Mouse (Mus musculus) urinary bladder, postnatal 14 days (tissue): ENCODE data around the gene Prnp.

Source experiments
- DNase-seq: peaks from one replicate; pipeline ENCODE4 v3.0.0; 2021; ENCODE audit warnings: low spot score

Prnp gene

GRCm38 (mm10) chr2:131949767-131950597, 40.3 kb downstream of the Prnp start:
- peak; percentile 61 for DNase-seq

GRCm38 (mm10) chr2:131950598-131951095, 40.9 kb downstream of the Prnp start, which contains the start of gene Prnd:
Prnd (plus strand) TSS chr2:131950861.
- DNase-seq = peak; percentile 2

GRCm38 (mm10) chr2:131952456-131952855, 42.7 kb downstream of the Prnp start:
- DNase-seq = peak; percentile 7

- DNase-seq = peak; percentile 7
Measured at GRCm38 (mm10) chr2:131952961-131953538, 43.3 kb downstream of the Prnp start.

- peak; percentile 1 for DNase-seq
Measured at GRCm38 (mm10) chr2:131953711-131954110, 44.0 kb downstream of the Prnp start.

GRCm38 (mm10) chr2:131954835-131955234, 45.1 kb downstream of the Prnp start:
- DNase-seq = peak; percentile 2

- peak; percentile 48 for DNase-seq
Measured at GRCm38 (mm10) chr2:131955264-131955663, 45.5 kb downstream of the Prnp start.

- no peak for DNase-seq
Measured at GRCm38 (mm10) chr2:131956336-131957256, 46.9 kb downstream of the Prnp start.

- no peak for DNase-seq
Measured at GRCm38 (mm10) chr2:131957731-131958222, 48.0 kb downstream of the Prnp start.

- no peak for DNase-seq
Measured at GRCm38 (mm10) chr2:131961671-131962070, 51.9 kb downstream of the Prnp start.

GRCm38 (mm10) chr2:131970597-131970996, 60.9 kb downstream of the Prnp start:
- DNase-seq = no peak

GRCm38 (mm10) chr2:131971098-131971497, 61.4 kb downstream of the Prnp start:
- no peak for DNase-seq

- DNase-seq = no peak
Measured at GRCm38 (mm10) chr2:131976663-131977062, 66.9 kb downstream of the Prnp start.

GRCm38 (mm10) chr2:131980866-131981265, 71.1 kb downstream of the Prnp start:
- no peak for DNase-seq

- peak; percentile 59 for DNase-seq
Measured at GRCm38 (mm10) chr2:131982546-131983196, 72.9 kb downstream of the Prnp start.

- no peak for DNase-seq
Measured at GRCm38 (mm10) chr2:131987950-131988349, 78.2 kb downstream of the Prnp start.
